Mouse (Mus musculus): ENCODE measurements around the gene Ces4a. TPM values are rescaled to one million over a fixed set of nuclear protein-coding genes. Genes with fewer than 3 reads are reported as not detected.
"Not testable (repeated sequence)": the region's sequence is repeated elsewhere in the genome, so short reads cannot be mapped to it uniquely, and the experiment has no call there.

Ces4a gene
- 0.09 TPM in 1 of 2 replicates, not detected in the other for polyA plus RNA-seq (2015; fragmentation: Nextera tagmentation; extraction: Ambion mirVana)

GRCm38 (mm10) chr8:105131509-105131908 lies at the start of gene Ces4a:
TSS of gene Ces4a (plus strand) at chr8:105131800.
- no peaks in the 10 kb centered on the region for H3K4me1 ChIP-seq
- H3K27ac ChIP-seq, result no peak within 1 kb of the TSS
- no peak within 1 kb of the TSS for H3K4me3 ChIP-seq
- H3K27me3 ChIP-seq, result no peaks in the 10 kb centered on the region
- H3K9ac ChIP-seq, result no peak within 1 kb of the TSS
- no peaks in the 10 kb centered on the region for H3K36me3 ChIP-seq (ENCODE audit: poor library complexity, severe bottlenecking)
- 88% methylated on average over 5 of the region's 5 CpGs for WGBS
- ATAC-seq, result no peak
- no peak within 1 kb of the TSS for H3K4me2 ChIP-seq
- no peaks in the 10 kb centered on the region for H3K9me3 ChIP-seq (replicated peaks)

DNA sequence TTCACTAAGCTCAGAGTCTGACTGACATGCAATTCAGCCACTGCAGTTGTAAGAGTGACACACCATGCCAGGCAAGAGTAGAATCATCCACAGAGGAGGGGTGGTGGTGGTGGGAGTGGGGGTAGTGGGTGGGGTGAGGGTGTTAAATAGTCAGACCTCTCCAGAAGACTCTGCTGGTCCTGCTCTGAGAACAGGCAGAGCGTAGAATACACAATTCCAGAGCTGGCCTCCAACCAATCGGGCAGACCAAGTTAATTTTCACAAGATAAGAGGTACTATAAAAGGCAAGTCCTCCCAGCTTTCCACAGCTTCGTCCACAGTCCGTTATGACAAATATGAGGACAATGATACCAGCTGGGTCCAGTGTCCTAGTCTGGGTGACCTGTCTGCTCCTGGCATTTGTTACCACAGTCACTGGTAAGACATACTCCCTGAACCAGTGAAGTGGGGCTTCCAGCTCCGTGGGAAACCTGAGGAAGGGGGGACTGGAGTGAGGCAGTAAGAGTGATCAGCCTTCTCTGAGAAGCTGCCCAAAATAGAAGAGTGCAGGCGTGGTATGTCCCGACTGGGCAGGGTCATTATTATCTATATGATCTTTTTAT lies 48.0 kb upstream of the Ces4a start, which contains the start of gene Ces3b:
Gene Ces3b, plus strand, starts transcription at position 305 of the 602 bp plus-strand sequence.
- no peak within 1 kb of the TSS for H3K27ac ChIP-seq
- H3K36me3 ChIP-seq (ENCODE audit: poor library complexity, severe bottlenecking), result no peaks in the 10 kb centered on the region
- H3K27me3 ChIP-seq, result no peaks in the 10 kb centered on the region
- no peak within 1 kb of the TSS for H3K9ac ChIP-seq
- H3K4me3 ChIP-seq, result no peak within 1 kb of the TSS
- no peaks in the 10 kb centered on the region for H3K9me3 ChIP-seq (replicated peaks)
- ATAC-seq, result no peak
- H3K4me2 ChIP-seq, result no peak within 1 kb of the TSS
- H3K4me1 ChIP-seq, result no peaks in the 10 kb centered on the region
- WGBS, result 81% methylated on average over 7 of the region's 7 CpGs

DNA sequence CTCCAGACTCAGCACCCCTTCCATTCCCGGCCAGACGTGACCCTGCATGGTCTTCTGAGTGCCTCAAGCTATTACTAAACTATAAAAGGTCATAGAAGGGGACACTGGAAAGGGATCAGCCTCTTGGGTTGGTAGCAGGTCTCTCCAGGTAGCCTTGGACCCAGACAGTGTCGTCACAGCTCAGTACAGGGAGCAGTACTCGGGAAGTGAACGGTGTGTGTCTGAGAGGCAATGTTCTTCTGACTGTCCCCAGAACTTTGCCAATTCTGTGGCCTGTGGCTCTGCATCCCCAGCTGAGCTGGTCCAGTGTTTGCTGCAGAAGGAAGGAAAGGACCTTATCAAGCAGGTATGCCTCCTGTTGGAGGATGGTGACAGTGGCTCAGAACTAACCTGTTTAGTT lies 43.4 kb upstream of the Ces4a start:
- H3K9me3 ChIP-seq (replicated peaks); H3K4me1 ChIP-seq; H3K27me3 ChIP-seq; H3K9ac ChIP-seq; H3K4me2 ChIP-seq; ATAC-seq; H3K27ac ChIP-seq; H3K36me3 ChIP-seq (ENCODE audit: poor library complexity, severe bottlenecking); H3K4me3 ChIP-seq: not testable (repeated sequence)
- 76% methylated on average over 5 of the region's 5 CpGs for WGBS

DNA sequence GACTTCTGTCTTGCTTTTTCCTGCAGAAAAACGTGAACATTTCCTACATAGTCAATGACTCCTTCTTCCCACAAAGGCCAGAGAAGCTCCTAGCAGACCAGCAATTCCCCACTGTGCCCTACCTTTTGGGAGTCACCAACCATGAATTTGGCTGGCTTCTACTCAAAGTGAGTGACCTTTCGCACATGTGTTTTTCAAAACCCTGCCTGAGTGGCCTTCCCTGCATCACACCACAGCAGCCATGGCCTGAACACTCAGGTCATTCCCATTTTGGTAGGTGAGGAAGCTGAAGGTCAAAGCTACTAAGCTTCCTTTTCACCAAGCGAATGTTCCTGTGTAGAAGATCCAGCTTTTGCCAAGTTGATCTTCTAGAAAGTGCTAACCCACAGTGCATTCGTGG lies 43.0 kb upstream of the Ces4a start:
- Histone ChIP-seq H3K4me1 (no peaks in the 10 kb centered on the region), H3K9ac (no peak overlapping the region), H3K36me3 (ENCODE audit: poor library complexity, severe bottlenecking) (no peaks in the 10 kb centered on the region), H3K9me3 (replicated peaks) (no peaks in the 10 kb centered on the region), H3K27me3 (no peaks in the 10 kb centered on the region), H3K4me3 (no peak overlapping the region), H3K4me2 (no peak overlapping the region), H3K27ac (no peak overlapping the region)
- ATAC-seq, result no peak
- WGBS, result 69% methylated on average over 4 of the region's 4 CpGs

- 80% methylated on average over 3 of the region's 3 CpGs for WGBS
- H3K4me2 ChIP-seq, result no peak overlapping the region
Measured at GRCm38 (mm10) chr8:105093992-105094391, 37.6 kb upstream of the Ces4a start.

DNA sequence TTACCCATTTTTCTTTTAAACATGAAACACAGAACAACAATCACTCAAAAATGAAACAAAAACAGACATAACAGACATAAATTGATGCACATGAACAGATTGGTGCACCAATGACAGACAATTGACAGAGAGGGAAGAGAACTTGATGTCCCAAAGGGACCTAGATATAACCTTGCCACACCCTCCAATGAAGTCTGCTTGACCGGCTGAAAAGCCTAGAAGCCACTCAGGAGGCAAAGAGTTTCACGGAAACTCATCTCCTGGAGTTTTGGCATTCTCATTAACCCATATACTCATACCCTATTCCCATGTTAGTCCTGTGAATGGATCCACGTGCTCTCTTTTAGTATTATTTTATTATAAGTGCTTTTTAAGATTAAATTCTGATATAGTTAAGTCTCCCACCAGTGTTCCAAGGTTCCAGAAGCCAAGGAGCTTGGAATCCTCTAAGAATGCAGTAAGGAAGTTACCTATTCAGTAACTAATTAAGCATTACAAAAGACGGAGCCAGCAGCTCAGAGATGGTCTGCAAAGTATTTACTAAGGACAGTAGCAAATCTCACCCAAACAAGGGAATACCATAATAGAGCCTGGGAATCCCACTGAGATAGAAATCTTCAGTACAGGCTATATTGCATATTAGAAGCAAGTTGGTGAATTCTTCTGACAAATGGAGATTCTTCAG lies 29.4 kb upstream of the Ces4a start:
- not testable (repeated sequence) for H3K27me3 ChIP-seq; H3K36me3 ChIP-seq (ENCODE audit: poor library complexity, severe bottlenecking); H3K9ac ChIP-seq; H3K9me3 ChIP-seq (replicated peaks); H3K4me2 ChIP-seq; H3K27ac ChIP-seq; ATAC-seq; H3K4me3 ChIP-seq; H3K4me1 ChIP-seq
- 74% methylated on average over 4 of the region's 4 CpGs for WGBS

More at GRCm38 (mm10) chr8:105093992-105094391, 37.6 kb upstream of the Ces4a start:
- Histone ChIP-seq H3K27me3 (no peaks in the 10 kb centered on the region), H3K9ac (no peak overlapping the region), H3K9me3 (replicated peaks) (no peaks in the 10 kb centered on the region), H3K4me3 (no peak overlapping the region), H3K4me1 (no peaks in the 10 kb centered on the region), H3K27ac (no peak overlapping the region), H3K36me3 (ENCODE audit: poor library complexity, severe bottlenecking) (no peaks in the 10 kb centered on the region)
- ATAC-seq, result no peak

DNA sequence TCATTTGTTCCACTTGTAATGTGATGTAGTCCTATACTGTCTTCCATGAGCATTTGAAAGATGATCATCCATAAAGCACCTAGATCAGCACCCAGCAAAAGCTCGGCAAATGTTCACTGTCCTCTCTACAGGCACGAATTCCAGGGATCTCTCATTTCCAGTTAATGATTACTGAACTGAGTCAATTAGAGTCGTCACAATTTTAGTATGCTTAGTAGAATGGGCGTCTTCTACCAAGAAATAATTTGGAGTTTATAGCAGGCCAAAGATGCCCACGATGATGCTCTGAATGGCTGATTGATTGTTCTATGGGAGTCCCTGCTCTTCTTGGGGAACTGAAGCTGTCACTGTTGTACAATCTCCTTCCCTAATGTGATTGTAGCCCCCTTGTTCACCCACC lies 27.9 kb upstream of the Ces4a start:
- not testable (repeated sequence) for H3K4me1 ChIP-seq; H3K27me3 ChIP-seq; H3K4me3 ChIP-seq; H3K27ac ChIP-seq; H3K4me2 ChIP-seq; H3K9me3 ChIP-seq (replicated peaks); H3K9ac ChIP-seq; H3K36me3 ChIP-seq (ENCODE audit: poor library complexity, severe bottlenecking); ATAC-seq
- 84% methylated on average over 5 of the region's 5 CpGs for WGBS

DNA sequence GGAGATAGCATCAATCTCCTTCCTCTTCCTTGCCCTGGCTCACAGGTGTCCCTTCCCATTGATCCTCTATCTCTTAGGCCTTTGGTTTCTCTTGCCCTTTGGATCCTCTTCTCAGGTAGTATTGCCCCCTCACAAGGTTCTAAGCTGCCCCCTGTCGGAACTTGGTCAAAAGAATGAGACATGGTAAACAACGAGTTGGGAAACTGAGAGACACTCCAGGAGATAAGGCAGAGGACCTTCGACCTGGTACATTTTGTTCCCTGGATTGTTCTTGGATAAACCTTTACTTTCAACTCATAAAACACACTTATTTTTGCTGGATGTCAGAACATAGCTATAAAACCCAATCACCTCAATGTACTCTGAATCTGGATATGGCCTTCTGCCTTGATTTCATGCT lies 27.4 kb upstream of the Ces4a start:
- H3K4me2 ChIP-seq, result no peak overlapping the region
- H3K27ac ChIP-seq, result no peak overlapping the region
- no peaks in the 10 kb centered on the region for H3K9me3 ChIP-seq (replicated peaks)
- H3K27me3 ChIP-seq, result no peaks in the 10 kb centered on the region
- H3K4me3 ChIP-seq, result no peak overlapping the region
- no peak for ATAC-seq
- H3K9ac ChIP-seq, result no peak overlapping the region
- WGBS, result 92% methylated on average over 3 of the region's 3 CpGs
- no peaks in the 10 kb centered on the region for H3K36me3 ChIP-seq (ENCODE audit: poor library complexity, severe bottlenecking)
- H3K4me1 ChIP-seq, result no peaks in the 10 kb centered on the region

DNA sequence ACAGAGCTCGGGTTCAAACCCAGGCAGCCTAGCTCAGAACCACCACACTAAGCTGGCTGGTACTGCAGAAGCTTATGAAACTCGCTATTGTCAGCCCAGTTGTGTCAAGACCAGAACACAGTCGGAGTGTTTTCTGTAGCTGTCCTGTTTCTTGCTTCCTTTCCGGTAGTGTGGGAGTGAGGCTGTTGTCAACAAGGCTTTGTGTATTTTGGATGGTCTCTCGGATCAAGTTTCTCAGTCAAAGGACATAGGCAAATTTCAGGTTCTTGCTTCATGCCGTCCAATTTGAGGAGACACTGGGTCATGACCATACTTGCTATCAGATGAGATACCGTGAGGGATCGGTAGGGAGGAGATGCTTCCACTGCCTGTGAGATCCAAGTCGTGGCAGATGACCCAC lies 1.7 kb upstream of the Ces4a start:
- Histone ChIP-seq H3K9ac (no peak overlapping the region), H3K4me1 (no peaks in the 10 kb centered on the region), H3K27me3 (no peaks in the 10 kb centered on the region), H3K4me3 (no peak overlapping the region), H3K4me2 (no peak overlapping the region), H3K36me3 (ENCODE audit: poor library complexity, severe bottlenecking) (no peaks in the 10 kb centered on the region), H3K27ac (no peak overlapping the region), H3K9me3 (replicated peaks) (no peaks in the 10 kb centered on the region)
- 92% methylated on average over 9 of the region's 9 CpGs for WGBS
- no peak for ATAC-seq

GRCm38 (mm10) chr8:105138423-105138822 lies 6.8 kb downstream of the Ces4a start:
- WGBS, result 24% methylated on average over 4 of the region's 4 CpGs
- H3K36me3 ChIP-seq (ENCODE audit: poor library complexity, severe bottlenecking), result no peaks in the 10 kb centered on the region
- H3K4me2 ChIP-seq, result no peak overlapping the region
- no peaks in the 10 kb centered on the region for H3K4me1 ChIP-seq
- no peak for ATAC-seq
- no peaks in the 10 kb centered on the region for H3K9me3 ChIP-seq (replicated peaks)
- H3K27me3 ChIP-seq, result no peaks in the 10 kb centered on the region
- no peak overlapping the region for H3K27ac ChIP-seq
- no peak overlapping the region for H3K9ac ChIP-seq
- H3K4me3 ChIP-seq, result no peak overlapping the region

DNA sequence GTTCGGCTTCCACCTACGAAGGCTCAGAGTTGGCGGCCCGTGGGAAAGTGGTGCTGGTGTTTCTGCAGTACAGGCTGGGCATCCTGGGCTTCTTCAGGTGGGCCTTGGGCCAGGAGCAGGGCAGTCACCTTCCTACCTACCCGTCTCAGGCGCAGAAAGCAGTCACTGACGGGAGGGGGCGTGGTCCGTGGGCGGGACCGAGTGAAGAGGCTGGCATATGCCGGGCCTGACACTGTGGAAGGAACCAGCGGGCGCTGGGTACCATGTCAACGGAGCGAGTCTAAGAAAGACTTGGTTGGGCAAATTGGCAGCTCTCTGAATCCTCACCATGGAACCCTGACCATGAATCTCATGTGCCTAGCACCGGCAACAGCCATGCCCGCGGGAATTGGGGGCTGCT lies 10.8 kb downstream of the Ces4a start:
- no peaks in the 10 kb centered on the region for H3K27me3 ChIP-seq
- H3K36me3 ChIP-seq (ENCODE audit: poor library complexity, severe bottlenecking), result no peaks in the 10 kb centered on the region
- H3K4me3 ChIP-seq, result no peak overlapping the region
- WGBS, result 30% methylated on average over 19 of the region's 19 CpGs
- no peak for ATAC-seq
- no peaks in the 10 kb centered on the region for H3K9me3 ChIP-seq (replicated peaks)
- no peak overlapping the region for H3K9ac ChIP-seq
- no peaks in the 10 kb centered on the region for H3K4me1 ChIP-seq
- no peak overlapping the region for H3K27ac ChIP-seq
- no peak overlapping the region for H3K4me2 ChIP-seq

DNA sequence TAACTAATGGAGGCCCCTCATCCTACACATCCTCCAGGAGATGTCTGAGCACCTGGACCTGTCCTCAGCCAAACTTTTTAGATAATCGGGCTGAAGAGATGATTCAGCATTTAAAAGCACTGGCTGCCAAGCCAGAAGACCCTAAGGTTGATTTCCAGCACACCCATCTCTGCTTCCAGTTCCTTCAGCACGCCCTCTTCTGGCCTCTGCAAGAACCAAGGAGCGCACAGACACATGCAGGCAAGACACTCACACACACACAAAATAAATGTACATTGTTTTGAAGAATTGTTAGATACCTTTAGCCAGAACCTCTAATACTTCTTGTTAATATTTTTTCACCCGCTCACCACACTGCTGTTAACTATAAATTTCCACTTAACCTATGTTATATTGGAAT lies 20.1 kb downstream of the Ces4a start:
- no peaks in the 10 kb centered on the region for H3K36me3 ChIP-seq (ENCODE audit: poor library complexity, severe bottlenecking)
- 70% methylated on average over 4 of the region's 4 CpGs for WGBS

More for the DNA sequence above, 20.1 kb downstream of the Ces4a start:
- Histone ChIP-seq H3K4me2 (no peak overlapping the region), H3K4me1 (peaks cover 28% of the 10 kb centered on the region), H3K27me3 (no peaks in the 10 kb centered on the region), H3K4me3 (no peak overlapping the region), H3K9me3 (replicated peaks) (no peaks in the 10 kb centered on the region), H3K27ac (no peak overlapping the region), H3K9ac (no peak overlapping the region)
- ATAC-seq, result no peak
